Mouse (Mus musculus) bone marrow, adult 2 months (tissue): ENCODE measurements around the gene Samd14. TPM values are rescaled to one million over a fixed set of nuclear protein-coding genes. Genes with fewer than 3 reads are reported as not detected.

Source experiments
- H3K27ac ChIP-seq: fragments of 200-500 bp; 2 replicates; pipeline ENCODE4 v1.5.1; 2012; ENCODE audit warnings: low read depth, mild to moderate bottlenecking, control low read depth, inconsistent platforms, low read length; ENCODE audit not compliant: control insufficient read depth, poor library complexity, insufficient read depth
- H3K4me1 ChIP-seq: fragments of 200-500 bp; 2 replicates; pipeline ENCODE4 v1.6.1; 2011; ENCODE audit warnings: low read length; ENCODE audit not compliant: control insufficient read depth, insufficient read depth
- H3K4me3 ChIP-seq: fragments of 200-500 bp; replicated peaks from 2 replicates; pipeline ENCODE3; 2011; ENCODE audit warnings: mild to moderate bottlenecking, low read depth, low read length, control low read depth; ENCODE audit not compliant: control insufficient read depth
- CTCF ChIP-seq: fragments of 200-500 bp; IDR thresholded peaks from 2 replicates; pipeline ENCODE4 v1.5.1; 2011; ENCODE audit warnings: low read length, control low read depth; ENCODE audit not compliant: control insufficient read depth, insufficient read depth
- POLR2A ChIP-seq: fragments of 200-500 bp; IDR thresholded peaks from 2 replicates; pipeline ENCODE4 v1.6.1; 2011; ENCODE audit warnings: low read depth, mild to moderate bottlenecking, control low read depth, low read length, borderline replicate concordance; ENCODE audit not compliant: control insufficient read depth
- WGBS: fragments of 180-500 bp; shearing (Covaris S2); methylation state at CpG from one replicate; pipeline ENCODE4 v1.1.7; 2018; 5-methylcytosine and 5-hydroxymethylcytosine counted together
- polyA plus RNA-seq: library from polyadenylated mRNA; stranded (reverse); fragments of >200 nt; gene quantifications from 2 replicates; pipeline ENCODE4 v1.2.4, GENCODE M21; 2011; ENCODE audit warnings: low replicate concordance; ENCODE audit not compliant: missing spikeins, insufficient read depth, insufficient read length

The Samd14 gene
- polyA plus RNA-seq, 1 experiment = 80.3 TPM

DNA sequence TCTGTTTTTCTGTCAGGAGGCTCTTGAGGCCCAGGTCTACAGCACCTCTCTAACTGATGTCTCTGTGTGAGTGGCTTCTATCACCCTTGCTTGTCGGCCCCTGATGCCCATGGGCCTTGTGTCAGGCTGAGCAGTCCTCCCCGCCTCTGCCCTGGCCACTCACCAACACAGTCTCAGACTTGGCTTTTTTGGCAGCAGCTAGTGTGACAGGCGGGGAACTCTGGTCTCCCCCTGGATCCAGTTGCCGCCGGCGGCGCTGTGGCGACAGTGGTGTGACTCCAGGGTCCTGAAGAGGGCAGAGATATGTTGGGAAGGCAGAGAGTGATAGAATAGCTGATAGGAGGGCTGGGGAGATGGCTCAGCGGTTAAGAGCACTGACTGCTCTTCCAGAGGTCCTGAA lies 43.4 kb downstream of the Samd14 start:
- no peak overlapping the region for H3K4me3 ChIP-seq
- 75% methylated on average over 9 of the region's 9 CpGs for WGBS
- H3K4me1 ChIP-seq = no peaks in the 10 kb centered on the region
- no peak overlapping the region for H3K27ac ChIP-seq
- TF ChIP-seq CTCF = no peak
- no peak for TF ChIP-seq POLR2A

- Histone ChIP-seq H3K27ac (no peak overlapping the region), H3K4me1 (no peaks in the 10 kb centered on the region), H3K4me3 (no peak overlapping the region)
- TF ChIP-seq CTCF = no peak
- TF ChIP-seq POLR2A = no peak
- 64% methylated on average over 19 of the region's 19 CpGs for WGBS
Observed at GRCm38 (mm10) chr11:95056768-95057501, 47.3 kb downstream of the Samd14 start.

DNA sequence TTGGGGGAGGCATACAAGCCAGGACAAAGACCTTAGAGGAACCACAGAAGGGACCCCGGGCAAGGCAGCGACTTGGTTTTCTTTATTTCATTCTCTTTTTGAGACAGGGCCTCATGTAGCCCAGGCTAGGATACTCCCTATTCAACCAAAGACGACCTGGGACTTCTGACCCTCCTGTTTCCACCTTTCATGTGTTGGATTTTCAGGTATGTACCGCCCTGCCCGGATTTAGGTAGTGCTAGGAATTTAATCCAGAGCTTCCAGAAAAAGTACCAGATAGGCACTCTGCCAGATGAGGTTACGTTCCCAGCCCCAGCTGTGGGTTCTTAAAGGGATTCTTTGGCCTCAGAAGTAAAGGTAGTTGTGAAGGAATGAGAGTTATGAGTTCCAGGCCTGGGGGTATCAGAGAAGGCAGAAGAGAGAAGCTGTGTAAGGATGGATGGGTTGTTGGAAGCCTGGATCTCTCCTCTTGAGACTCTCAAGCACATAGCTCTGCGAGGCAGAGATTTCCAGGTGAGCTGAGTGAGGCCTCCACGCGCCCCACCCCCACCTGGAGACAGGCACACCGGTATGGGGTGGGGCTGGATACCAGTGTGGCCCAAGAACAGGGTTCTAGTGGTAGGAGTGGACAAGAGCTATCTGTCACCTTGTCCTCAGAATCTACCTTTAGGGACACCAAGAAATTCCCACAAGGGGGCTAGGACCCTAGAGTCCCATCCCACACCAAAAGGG lies 59.7 kb downstream of the Samd14 start:
- no peak for TF ChIP-seq POLR2A
- TF ChIP-seq CTCF = no peak

GRCm38 (mm10) chr11:95070140-95071107 lies 60.7 kb downstream of the Samd14 start:
- Histone ChIP-seq H3K4me1 (no peaks in the 10 kb centered on the region), H3K27ac (no peak overlapping the region), H3K4me3 (no peak overlapping the region)
- no peak for TF ChIP-seq POLR2A
- no peak for TF ChIP-seq CTCF
- 72% methylated on average over 8 of the region's 8 CpGs for WGBS

More for the DNA sequence above, 59.7 kb downstream of the Samd14 start:
- Histone ChIP-seq H3K4me3 (no peak overlapping the region), H3K4me1 (no peaks in the 10 kb centered on the region), H3K27ac (no peak overlapping the region)
- WGBS = 78% methylated on average over 10 of the region's 10 CpGs

GRCm38 (mm10) chr11:95071266-95071665 lies 61.6 kb downstream of the Samd14 start:
- no peak overlapping the region for H3K4me3 ChIP-seq
- H3K27ac ChIP-seq = no peak overlapping the region
- H3K4me1 ChIP-seq = no peaks in the 10 kb centered on the region
- TF ChIP-seq CTCF (no peak), POLR2A (no peak)
- WGBS = 66% methylated on average over 7 of the region's 7 CpGs

- WGBS = 74% methylated on average over 8 of the region's 8 CpGs
- Histone ChIP-seq H3K4me1 (no peaks in the 10 kb centered on the region), H3K27ac (no peak overlapping the region), H3K4me3 (no peak overlapping the region)
- TF ChIP-seq CTCF (no peak), POLR2A (no peak)
Observed at GRCm38 (mm10) chr11:95072136-95072535, 62.5 kb downstream of the Samd14 start.

DNA sequence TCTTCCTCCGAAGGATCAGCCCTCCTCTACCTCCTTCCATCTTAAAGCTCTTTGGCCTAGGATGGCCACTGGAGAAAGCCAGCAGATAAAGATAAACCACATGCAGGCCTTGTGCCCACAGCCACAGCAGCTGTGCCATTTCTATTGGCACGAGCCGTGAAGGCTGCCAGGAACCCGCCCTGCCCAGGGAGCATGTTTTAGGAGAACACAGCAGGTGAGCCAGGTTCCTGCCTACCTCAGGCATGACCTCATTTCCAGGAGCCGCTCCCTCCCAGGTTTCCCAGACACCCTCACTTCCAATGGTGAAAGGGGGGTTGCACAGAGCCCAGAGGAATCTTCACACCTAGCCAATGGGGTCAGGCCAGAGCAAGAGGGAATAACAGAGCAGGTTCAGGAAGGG lies 63.1 kb downstream of the Samd14 start:
- H3K27ac ChIP-seq = no peak overlapping the region
- no peak overlapping the region for H3K4me3 ChIP-seq
- TF ChIP-seq POLR2A (no peak), CTCF (no peak)
- H3K4me1 ChIP-seq = no peaks in the 10 kb centered on the region
- WGBS = 73% methylated on average over 5 of the region's 5 CpGs
